Comparison of ENCODE assay signal across 11 mouse cellular contexts in the genomic region with DNA sequence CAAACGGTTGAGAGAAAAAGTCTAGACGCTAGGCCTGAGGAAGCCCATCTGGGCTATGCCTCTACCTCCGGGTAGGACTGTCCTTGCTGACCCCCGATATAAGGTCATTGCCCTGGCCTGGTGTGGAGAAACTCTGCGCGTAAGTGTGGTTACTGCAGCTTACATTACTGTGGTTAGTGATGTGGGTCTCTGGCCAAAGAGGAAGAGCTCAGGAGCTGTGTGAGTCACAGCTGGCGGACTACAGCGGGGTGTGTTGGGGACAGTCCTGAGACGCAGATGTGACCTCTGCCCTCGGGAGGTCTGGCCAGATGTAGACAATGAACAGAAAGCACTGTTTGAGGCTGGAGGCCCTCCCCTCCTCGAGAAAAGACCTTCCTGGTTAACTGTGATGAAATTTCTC. TPM values are rescaled to one million over a fixed set of nuclear protein-coding genes. Genes with fewer than 3 reads are reported as not detected.
A peak's percentile ranks its signal among the peaks of the same experiment; 100 is the strongest.
DNase-seq lines count a peak whose midpoint lies in the region; ATAC-seq lines count a peak whose summit lies in the region.
"Had no signal": no experiment of that assay in that cellular context is flagged by ENCODE, and none has a peak within 500 bp of the region (broad histone marks: within the 10 kb centered on the region; RNA-seq: fewer than 3 reads in every experiment).

No protein-coding gene starts in this region.

- no peaks in the 10 kb centered on the region for H3K36me3 ChIP-seq in midbrain, embryonic 15.5 days (replicated peaks)
- H3K36me3 ChIP-seq: neural tube, embryonic 12.5 days had no signal

- no peak overlapping the region for H3K27ac ChIP-seq in midbrain, embryonic 15.5 days
- H3K27ac ChIP-seq: neural tube, embryonic 12.5 days had no signal

- H3K9me3 ChIP-seq in midbrain, embryonic 15.5 days: no peaks in the 10 kb centered on the region
- H3K9me3 ChIP-seq: neural tube, embryonic 12.5 days had no signal

- no peak overlapping the region for H3K4me3 ChIP-seq in midbrain, embryonic 15.5 days
- H3K4me3 ChIP-seq: neural tube, embryonic 12.5 days had no signal

- no peaks in the 10 kb centered on the region for H3K27me3 ChIP-seq in midbrain, embryonic 15.5 days (replicated peaks)
- H3K27me3 ChIP-seq: neural tube, embryonic 12.5 days had no signal

- 62% methylated on average over 11 of the region's 11 CpGs for WGBS in midbrain, embryonic 15.5 days

- ATAC-seq in midbrain, embryonic 15.5 days (replicated peaks): no peak

- H3K9ac ChIP-seq in midbrain, embryonic 15.5 days: no peak overlapping the region
- H3K9ac ChIP-seq: neural tube, embryonic 12.5 days had no signal

- no peak overlapping the region for H3K4me2 ChIP-seq in midbrain, embryonic 15.5 days
- H3K4me2 ChIP-seq: neural tube, embryonic 12.5 days had no signal

- peak; percentile 72 for DNase-seq in kidney, postnatal 10 days
- DNase-seq in kidney, adult 11 months: no peak
- DNase-seq in adipocyte (ENCODE audit: low spot score): peak; percentile 72
- peak; percentile 57 for DNase-seq in heart, postnatal 4 days
- DNase-seq in monocyte, adult 2 months (ENCODE audit: low read depth in 1 of 2, low spot score in 2 of 2): peak; percentile 83 to 87
- DNase-seq in cerebellum, adult 8-10 months: no peak
- no peak for DNase-seq in spleen, postnatal 10 days (ENCODE audit: low spot score in 2 of 2)
- DNase-seq: thymus, postnatal 25 days had no signal

- H3K4me1 ChIP-seq in midbrain, embryonic 15.5 days: no peaks in the 10 kb centered on the region

RNA-seq across cellular contexts. Expression of a gene that starts 19.0 kb away (rescaled TPM):
- total RNA-seq in heart, postnatal 4 days (2021): under 1 TPM in 1 of 2 experiments, not detected in 1; 0.97 TPM
- 0.61 TPM in 1 of 2 replicates, not detected in the other for polyA plus RNA-seq in midbrain, embryonic 15.5 days (2015; fragmentation: Nextera tagmentation; extraction: Ambion mirVana)
- total RNA-seq: left cerebral cortex, adult 18-20 months had no signal
- polyA plus RNA-seq: neural tube, embryonic 12.5 days had no signal

Comparison
In these comparisons a context has a peak if more than half of its experiments do, and no peak if none do; other contexts are left out.
1. DNase-seq: peak in kidney, postnatal 10 days (single experiment), adipocyte (single experiment), heart, postnatal 4 days (single experiment) and monocyte, adult 2 months (2 of 2); none in kidney, adult 11 months (single experiment), cerebellum, adult 8-10 months (single experiment) and spleen, postnatal 10 days (0 of 2).